Mouse (Mus musculus) stomach, postnatal 0 days (tissue): ENCODE data around the gene Arid1a. TPM values are rescaled to one million over a fixed set of nuclear protein-coding genes. Genes with fewer than 3 reads are reported as not detected.
A peak's percentile ranks its signal among the peaks of the same experiment; 100 is the strongest.

ENCODE experiments used
- ATAC-seq: fragments of 200-750 bp; cut with Nextera tagmentation; 2 replicates; pipeline ENCODE4 v1.8.0; 2017; ENCODE audit not compliant: low FRiP score, low TSS enrichment
- DNase-seq: peaks from one replicate; pipeline ENCODE4 v3.0.0-alpha.2; 2016; ENCODE audit warnings: low spot score
- H3K27ac ChIP-seq: fragments of 300-500 bp; sonication (generic); replicated peaks from 2 replicates; pipeline ENCODE4 v1.5.1; 2014; ENCODE audit warnings: mild to moderate bottlenecking, control low read depth
- H3K27me3 ChIP-seq: fragments of 300-500 bp; sonication (generic); 2 replicates; pipeline ENCODE4 v1.6.1; 2014; ENCODE audit warnings: low read length; ENCODE audit not compliant: control insufficient read depth, insufficient read depth
- H3K36me3 ChIP-seq: fragments of 300-500 bp; sonication (generic); 2 replicates; pipeline ENCODE4 v1.6.1; 2014; ENCODE audit warnings: low read length, mixed read lengths; ENCODE audit not compliant: control insufficient read depth, insufficient read depth
- H3K4me1 ChIP-seq: fragments of 300-500 bp; sonication (generic); replicated peaks from 2 replicates; pipeline ENCODE4 v1.6.1; 2014; ENCODE audit warnings: antibody characterized with exemption; ENCODE audit not compliant: control insufficient read depth, insufficient read depth
- H3K4me2 ChIP-seq: fragments of 300-500 bp; sonication (generic); replicated peaks from 2 replicates; pipeline ENCODE4 v1.6.1; 2014; ENCODE audit warnings: low read depth, mild to moderate bottlenecking, control low read depth, moderate library complexity
- H3K4me3 ChIP-seq: fragments of 300-500 bp; sonication (generic); 2 replicates; pipeline ENCODE4 v1.5.1; 2014; ENCODE audit warnings: low read depth, low read length, control low read depth
- H3K9ac ChIP-seq: fragments of 300-500 bp; sonication (generic); 2 replicates; pipeline ENCODE4 v1.6.1; 2014; ENCODE audit warnings: mild to moderate bottlenecking, low read length, control low read depth, mixed read lengths
- H3K9me3 ChIP-seq: fragments of 300-500 bp; sonication (generic); 2 replicates; pipeline ENCODE4 v1.6.1; 2016; ENCODE audit warnings: low read length; ENCODE audit not compliant: control insufficient read depth
- CTCF ChIP-seq: IDR thresholded peaks from 2 replicates; pipeline ENCODE4 v1.5.1; 2016; ENCODE audit warnings: antibody characterized with exemption, low read depth, mild to moderate bottlenecking, moderate library complexity
- EP300 ChIP-seq: optimal IDR thresholded peaks from 2 replicates; pipeline ENCODE3; 2016; ENCODE audit warnings: antibody characterized with exemption
- WGBS: fragments of 180-500 bp; shearing (Covaris S2); extraction: QIAGEN DNeasy Blood & Tissue Kit; methylation state at CpG from one replicate; pipeline ENCODE4 v1.1.7; 2014; 5-methylcytosine and 5-hydroxymethylcytosine counted together
- polyA plus RNA-seq: library from polyadenylated mRNA; unstranded; fragments of >200 nt; fragmentation: Nextera tagmentation; extraction: Ambion mirVana; gene quantifications from 2 replicates; pipeline ENCODE4 v1.2.1, GENCODE M21; 2015

Gene Arid1a
- polyA plus RNA-seq, 1 experiment from 2014 or later = 8.7 TPM

GRCm38 (mm10) chr4:133687126-133687525 lies 69.4 kb downstream of the Arid1a start:
- Histone ChIP-seq H3K4me1 (0 out of 2 replicates have a peak, but pooled peaks cover 7% of the 10 kb centered on the region), H3K4me2 (no peak overlapping the region), H3K4me3 (no peak overlapping the region), H3K9ac (no peak overlapping the region), H3K36me3 (peaks cover 59% of the 10 kb centered on the region), H3K27me3 (no peaks in the 10 kb centered on the region), H3K9me3 (no peaks in the 10 kb centered on the region), H3K27ac (peak overlapping the region; percentile 18; the same call in 1 of the 2 replicates)
- WGBS = 79% methylated on average over 5 of the region's 5 CpGs
- DNase-seq = no peak
- no peak for ATAC-seq
- TF ChIP-seq EP300 = no peak
- TF ChIP-seq CTCF = no peak

GRCm38 (mm10) chr4:133686512-133686911 lies 70.1 kb downstream of the Arid1a start:
- WGBS = 82% methylated on average over 11 of the region's 11 CpGs
- TF ChIP-seq EP300 = no peak
- no peak for TF ChIP-seq CTCF
- no peak for ATAC-seq
- Histone ChIP-seq H3K4me3 (no peak overlapping the region), H3K9me3 (no peaks in the 10 kb centered on the region), H3K36me3 (peaks cover 56% of the 10 kb centered on the region), H3K4me2 (no peak overlapping the region), H3K27me3 (no peaks in the 10 kb centered on the region), H3K9ac (no peak overlapping the region), H3K4me1 (0 out of 2 replicates have a peak, but pooled peaks cover 7% of the 10 kb centered on the region), H3K27ac (no peak overlapping the region)
- no peak for DNase-seq

GRCm38 (mm10) chr4:133680206-133680786 lies 76.3 kb downstream of the Arid1a start:
- no peak overlapping the region for H3K4me3 ChIP-seq
- H3K36me3 ChIP-seq = peaks cover 27% of the 10 kb centered on the region
- no peak overlapping the region for H3K4me2 ChIP-seq
- H3K9ac ChIP-seq = no peak overlapping the region
- peaks cover 8% of the 10 kb centered on the region; the same call in 1 of the 2 replicates for H3K4me1 ChIP-seq
- no peaks in the 10 kb centered on the region for H3K9me3 ChIP-seq
- DNase-seq (no peak), ATAC-seq (no peak)
- H3K27me3 ChIP-seq = no peaks in the 10 kb centered on the region
- no peak overlapping the region for H3K27ac ChIP-seq
- WGBS = 84% methylated on average over 14 of the region's 14 CpGs
- no peak for TF ChIP-seq CTCF
- TF ChIP-seq EP300 = no peak

- Histone ChIP-seq H3K4me2 (no peak overlapping the region), H3K27ac (no peak overlapping the region), H3K27me3 (no peaks in the 10 kb centered on the region), H3K9me3 (no peaks in the 10 kb centered on the region), H3K4me3 (no peak overlapping the region), H3K36me3 (peaks cover 24% of the 10 kb centered on the region), H3K4me1 (peaks cover 8% of the 10 kb centered on the region; the same call in 1 of the 2 replicates), H3K9ac (no peak overlapping the region)
- 70% methylated on average over 7 of the region's 7 CpGs for WGBS
- ATAC-seq (no peak), DNase-seq (no peak)
- no peak for TF ChIP-seq EP300
- TF ChIP-seq CTCF = no peak
Observed at GRCm38 (mm10) chr4:133679629-133680028, 76.9 kb downstream of the Arid1a start.

GRCm38 (mm10) chr4:133677266-133677665 lies 79.3 kb downstream of the Arid1a start:
- Histone ChIP-seq H3K4me1 (peaks cover 8% of the 10 kb centered on the region; the same call in 1 of the 2 replicates), H3K27ac (no peak overlapping the region), H3K4me2 (no peak overlapping the region), H3K9ac (no peak overlapping the region), H3K9me3 (no peaks in the 10 kb centered on the region), H3K36me3 (peaks cover 13% of the 10 kb centered on the region), H3K4me3 (no peak overlapping the region), H3K27me3 (no peaks in the 10 kb centered on the region)
- TF ChIP-seq EP300 = no peak
- TF ChIP-seq CTCF = no peak
- no peak for DNase-seq
- 64% methylated on average over 7 of the region's 7 CpGs for WGBS
- no peak for ATAC-seq

- ATAC-seq (no peak), DNase-seq (no peak)
- Histone ChIP-seq H3K27ac (peak overlapping the region; percentile 69; the same call in 1 of the 2 replicates), H3K4me2 (0 out of 2 replicates have a peak overlapping the region, but pooled peaks have one; percentile 17), H3K36me3 (peaks cover 8% of the 10 kb centered on the region), H3K4me3 (no peak overlapping the region), H3K9ac (no peak overlapping the region), H3K27me3 (no peaks in the 10 kb centered on the region), H3K9me3 (no peaks in the 10 kb centered on the region), H3K4me1 (peaks cover 8% of the 10 kb centered on the region; the same call in 1 of the 2 replicates)
- no peak for TF ChIP-seq CTCF
- no peak for TF ChIP-seq EP300
- WGBS = 8% methylated on average over 3 of the region's 3 CpGs
Observed at GRCm38 (mm10) chr4:133676189-133676588, 80.4 kb downstream of the Arid1a start.
